ENCODE assay signal across 30 mouse cellular contexts in the genomic region with DNA sequence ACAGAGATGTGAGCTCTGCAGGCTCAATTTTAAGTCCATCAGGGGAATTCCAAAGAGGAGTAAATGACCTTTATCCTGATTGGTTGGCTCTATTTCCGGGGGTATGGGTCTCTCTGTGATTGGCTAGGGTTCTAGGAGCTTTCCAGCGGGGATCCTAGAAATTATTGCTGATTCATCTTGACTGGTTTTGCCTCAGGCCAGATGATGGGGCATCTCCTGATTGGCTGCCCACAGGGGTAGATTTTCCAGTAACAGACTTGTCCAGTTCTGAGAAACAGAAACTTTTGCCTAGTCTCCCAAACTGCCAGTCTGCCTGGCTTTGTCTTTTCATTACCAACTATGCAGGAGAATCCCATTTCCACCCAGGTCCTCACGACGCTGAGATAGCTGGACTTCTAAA.
DNase-seq lines count a peak whose midpoint lies in the region; TF ChIP-seq lines count a peak whose summit lies in the region.
"Had no signal": no experiment of that assay in that cellular context is flagged by ENCODE, and none has a peak within 500 bp of the region (broad histone marks: within the 10 kb centered on the region; RNA-seq: fewer than 3 reads in every experiment).

No protein-coding gene starts in this region.

- intact Hi-C loops in gastrocnemius, adult 2 months (cut with DNase I) = no loop called here

- DNase-seq in retina, postnatal 1 day = peak; percentile 2
- DNase-seq in retina, embryonic 14.5 days (ENCODE audit: low spot score) = no peak
- DNase-seq in ES-E14 (ENCODE audit: low read depth, low spot score) = peak; percentile 11
- peak; percentile 9 for DNase-seq in embryonic facial prominence, embryonic 10.5 days (ENCODE audit: low spot score)
- DNase-seq in gastrocnemius, adult 2 months = no peak
- DNase-seq in right cerebral cortex, postnatal 10 days (ENCODE audit: low spot score in 2 of 2) = no peak
- DNase-seq in lung, postnatal 14 days = no peak
- DNase-seq: adrenal gland, adult 8-10 months; B cell, adult 2 months; cerebellum, adult 11 months; cerebellum, adult 9-10 months; cerebellum, postnatal 36 days; gastrocnemius, postnatal 36 days; heart, adult 2 months; kidney, adult 9 months; kidney, postnatal 10 days; layer of hippocampus, postnatal 36 days; lung, embryonic 14.5 days; right cerebral cortex, postnatal 25 days; thymus, adult 18-20 months; thymus, postnatal 25 days had no signal

- H3K27ac ChIP-seq in ES-E14 (ENCODE audit: insufficient read depth, low read depth, low read length, poor library complexity, severe bottlenecking) = no peak overlapping the region
- H3K27ac ChIP-seq in embryonic facial prominence, embryonic 10.5 days (replicated peaks) = no peak overlapping the region
- no peak overlapping the region for H3K27ac ChIP-seq in gastrocnemius, adult 2 months
- H3K27ac ChIP-seq: embryonic facial prominence, embryonic 15.5 days; forebrain, embryonic 13.5 days; heart, adult 2 months; hindbrain, embryonic 14.5 days; limb, embryonic 10.5 days; limb, embryonic 15.5 days; liver, embryonic 14.5 days; neural tube, embryonic 12.5 days; stomach, embryonic 15.5 days had no signal

- H3K4me3 ChIP-seq in ES-E14 (ENCODE audit: insufficient read depth in 1 of 2, low read depth in 1 of 2, low read length in 2 of 2, poor library complexity in 1 of 2, severe bottlenecking in 1 of 2) = no peak overlapping the region
- H3K4me3 ChIP-seq in embryonic facial prominence, embryonic 10.5 days = no peak overlapping the region
- no peak overlapping the region for H3K4me3 ChIP-seq in gastrocnemius, adult 2 months
- H3K4me3 ChIP-seq: embryonic facial prominence, embryonic 15.5 days; forebrain, embryonic 13.5 days; heart, adult 2 months; heart, embryonic 12.5 days; limb, embryonic 10.5 days; limb, embryonic 15.5 days; neural tube, embryonic 12.5 days; stomach, embryonic 15.5 days had no signal

- no peak for TF ChIP-seq CTCF in gastrocnemius, adult 2 months (IDR thresholded peaks at IDR 0.05)

- in situ Hi-C loops in ES-E14 (cut with MboI; ENCODE audit: low sequenced_read_pairs in 2 of 2, unreplicated experiment in 2 of 2) = no loop called here

- no peaks in the 10 kb centered on the region; a peak in 1 of 4 replicates for H3K4me1 ChIP-seq in ES-E14 (ENCODE audit: control insufficient read depth in 2 of 2, insufficient read depth in 2 of 2, low read length in 2 of 2, poor library complexity in 1 of 2)
- H3K4me1 ChIP-seq in embryonic facial prominence, embryonic 10.5 days = no peaks in the 10 kb centered on the region
- H3K4me1 ChIP-seq: embryonic facial prominence, embryonic 15.5 days; forebrain, embryonic 13.5 days; heart, embryonic 12.5 days; limb, embryonic 10.5 days; limb, embryonic 15.5 days; neural tube, embryonic 12.5 days; stomach, embryonic 15.5 days had no signal

- no peak overlapping the region for H3K9ac ChIP-seq in ES-E14 (ENCODE audit: insufficient read depth, low read depth, low read length, poor library complexity, severe bottlenecking)
- H3K9ac ChIP-seq: embryonic facial prominence, embryonic 15.5 days; forebrain, embryonic 13.5 days; heart, embryonic 12.5 days; hindbrain, embryonic 14.5 days; limb, embryonic 15.5 days; liver, embryonic 14.5 days; lung, embryonic 14.5 days; neural tube, embryonic 12.5 days; stomach, embryonic 15.5 days had no signal

- H3K36me3 ChIP-seq in ES-E14 (ENCODE audit: control insufficient read depth, insufficient read depth, low read length, poor library complexity, severe bottlenecking) = no peaks in the 10 kb centered on the region
- no peaks in the 10 kb centered on the region for H3K36me3 ChIP-seq in embryonic facial prominence, embryonic 10.5 days (replicated peaks)
- H3K36me3 ChIP-seq: embryonic facial prominence, embryonic 15.5 days; heart, embryonic 12.5 days; limb, embryonic 10.5 days; limb, embryonic 15.5 days; neural tube, embryonic 12.5 days; stomach, embryonic 15.5 days had no signal

- WGBS in embryonic facial prominence, embryonic 10.5 days = 75% methylated on average over 4 of the region's 4 CpGs

- no peaks in the 10 kb centered on the region for H3K27me3 ChIP-seq in embryonic facial prominence, embryonic 10.5 days (replicated peaks; ENCODE audit: low read depth, poor library complexity, severe bottlenecking)
- H3K27me3 ChIP-seq: embryonic facial prominence, embryonic 15.5 days; forebrain, embryonic 13.5 days; heart, embryonic 12.5 days; limb, embryonic 15.5 days; neural tube, embryonic 12.5 days; stomach, embryonic 15.5 days had no signal

- no peaks in the 10 kb centered on the region for H3K9me3 ChIP-seq in ES-E14 (ENCODE audit: control insufficient read depth, insufficient read depth, low read depth, low read length)
- H3K9me3 ChIP-seq in embryonic facial prominence, embryonic 10.5 days = no peaks in the 10 kb centered on the region
- H3K9me3 ChIP-seq: embryonic facial prominence, embryonic 15.5 days; forebrain, embryonic 13.5 days; heart, embryonic 12.5 days; limb, embryonic 10.5 days; limb, embryonic 15.5 days; neural tube, embryonic 12.5 days; stomach, embryonic 15.5 days had no signal

TF ChIP-seq in ES-E14, 5 proteins besides CTCF, POLR2A, EP300 and RAD21:
- no peak for TF ChIP-seq HCFC1 (IDR thresholded peaks at IDR 0.05; ENCODE audit: borderline replicate concordance, insufficient read depth, low read length)
- peak; percentile 78 for TF ChIP-seq MAFK (IDR thresholded peaks at IDR 0.05; ENCODE audit: insufficient read depth, low read depth, low read length)

Comparison
In these comparisons a context has a peak if more than half of its experiments do, and no peak if none do; other contexts are left out.
1. DNase-seq: peak in retina, postnatal 1 day (single experiment), ES-E14 (single experiment) and embryonic facial prominence, embryonic 10.5 days (single experiment); none in retina, embryonic 14.5 days (single experiment), gastrocnemius, adult 2 months (single experiment), right cerebral cortex, postnatal 10 days (0 of 2) and lung, postnatal 14 days (single experiment).